ENCODE assay signal across 8 mouse cellular contexts in the genomic region with DNA sequence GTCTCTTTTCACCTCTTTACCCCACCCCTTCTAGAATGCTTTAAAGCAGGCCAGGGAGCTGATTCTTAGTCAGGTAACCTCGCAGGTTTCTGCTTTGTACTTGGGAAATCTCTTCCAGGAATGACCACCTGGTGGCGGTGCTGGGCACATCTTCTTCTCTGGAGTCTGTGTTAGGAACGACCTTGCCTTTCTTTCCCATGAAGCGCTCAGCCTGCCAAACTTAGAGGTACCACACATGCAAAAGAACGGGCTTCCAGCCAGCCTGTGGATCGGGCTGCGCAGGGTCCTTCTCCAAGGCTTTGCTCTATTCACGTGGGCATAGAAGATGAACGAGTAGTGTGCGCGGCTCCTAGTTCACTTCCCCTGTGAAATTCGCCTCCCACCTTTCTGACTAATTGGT.
DNase-seq lines count a peak whose midpoint lies in the region; ATAC-seq and TF ChIP-seq lines count a peak whose summit lies in the region.

No protein-coding gene starts in this region.

- H3K27ac ChIP-seq in heart, embryonic 10.5 days, result no peak overlapping the region
- H3K27ac ChIP-seq in forebrain, embryonic 13.5 days, result no peak overlapping the region
- no peak overlapping the region for H3K27ac ChIP-seq in hindbrain, embryonic 15.5 days (replicated peaks)

- TF ChIP-seq POLR2A in brain, embryonic 14.5 days (IDR thresholded peaks at IDR 0.05; ENCODE audit: borderline replicate concordance, extremely low read depth, insufficient read depth, insufficient read length, poor library complexity, severe bottlenecking), result no peak

- peak overlapping the region; percentile 18; the same call in 1 of the 2 replicates for H3K4me2 ChIP-seq in forebrain, embryonic 13.5 days
- peak overlapping the region; percentile 32 for H3K4me2 ChIP-seq in hindbrain, embryonic 15.5 days

- ATAC-seq in forebrain, embryonic 13.5 days, result peak; percentile 80
- ATAC-seq in hindbrain, embryonic 15.5 days (ENCODE audit: low FRiP score, low read depth), result peak; percentile 70; the same call in 1 of the 2 replicates
- no peak; the same call in 1 of the 2 replicates for ATAC-seq in megakaryocyte progenitor cell, adult 5-6 weeks (replicated peaks; ENCODE audit: poor library complexity)

- DNase-seq in heart, adult 11 months, result peak; percentile 89
- no peak for DNase-seq in heart, embryonic 10.5 days (ENCODE audit: low spot score)
- peak; percentile 92 for DNase-seq in brain, embryonic 14.5 days (ENCODE audit: low read depth)
- DNase-seq in left cerebral cortex, adult 8-10 months (ENCODE audit: low spot score in 2 of 2), result peak; percentile 58 to 61
- peak; percentile 54 for DNase-seq in neural tube, embryonic 10.5 days (ENCODE audit: extremely low spot score, low spot score)

- H3K27me3 ChIP-seq in heart, embryonic 10.5 days (ENCODE audit: insufficient read depth, poor library complexity, severe bottlenecking), result no peaks in the 10 kb centered on the region
- H3K27me3 ChIP-seq in forebrain, embryonic 13.5 days, result no peaks in the 10 kb centered on the region
- H3K27me3 ChIP-seq in hindbrain, embryonic 15.5 days, result no peaks in the 10 kb centered on the region

- no peaks in the 10 kb centered on the region for H3K36me3 ChIP-seq in heart, embryonic 10.5 days
- no peaks in the 10 kb centered on the region for H3K36me3 ChIP-seq in forebrain, embryonic 13.5 days (ENCODE audit: poor library complexity, severe bottlenecking)
- no peaks in the 10 kb centered on the region for H3K36me3 ChIP-seq in hindbrain, embryonic 15.5 days

- peak; percentile 77 for TF ChIP-seq CTCF in brain, embryonic 14.5 days (IDR thresholded peaks at IDR 0.05; ENCODE audit: borderline replicate concordance, extremely low read depth, insufficient read depth, insufficient read length)

- no peaks in the 10 kb centered on the region for H3K4me1 ChIP-seq in heart, embryonic 10.5 days
- peaks cover 18% of the 10 kb centered on the region; the same call in 1 of the 2 replicates for H3K4me1 ChIP-seq in forebrain, embryonic 13.5 days
- H3K4me1 ChIP-seq in hindbrain, embryonic 15.5 days (replicated peaks), result peaks cover 8% of the 10 kb centered on the region

- no peaks in the 10 kb centered on the region for H3K9me3 ChIP-seq in heart, embryonic 10.5 days
- H3K9me3 ChIP-seq in forebrain, embryonic 13.5 days (replicated peaks), result no peaks in the 10 kb centered on the region
- no peaks in the 10 kb centered on the region for H3K9me3 ChIP-seq in hindbrain, embryonic 15.5 days

- 45% methylated on average over 12 of the region's 12 CpGs for WGBS in heart, embryonic 10.5 days
- 18% methylated on average over 12 of the region's 12 CpGs for WGBS in forebrain, embryonic 13.5 days
- 35% methylated on average over 12 of the region's 12 CpGs for WGBS in hindbrain, embryonic 15.5 days

- no peak overlapping the region for H3K9ac ChIP-seq in forebrain, embryonic 13.5 days
- no peak overlapping the region for H3K9ac ChIP-seq in hindbrain, embryonic 15.5 days

- H3K4me3 ChIP-seq in heart, embryonic 10.5 days, result no peak overlapping the region
- H3K4me3 ChIP-seq in forebrain, embryonic 13.5 days, result no peak overlapping the region
- H3K4me3 ChIP-seq in hindbrain, embryonic 15.5 days, result no peak overlapping the region
